13 mouse cellular contexts compared by ENCODE assay signal in genomic region chr14:57343057-57343750, GRCm38 (mm10). TPM values are rescaled to one million over a fixed set of nuclear protein-coding genes. Genes with fewer than 3 reads are reported as not detected.
DNase-seq lines count a peak whose midpoint lies in the region; ATAC-seq and TF ChIP-seq lines count a peak whose summit lies in the region.
"Had no signal": no experiment of that assay in that cellular context is flagged by ENCODE, and none has a peak within 500 bp of the region (broad histone marks: within the 10 kb centered on the region; RNA-seq: fewer than 3 reads in every experiment).

No protein-coding gene starts in this region.

- H3K9ac ChIP-seq in heart, embryonic 15.5 days: no peak overlapping the region
- H3K9ac ChIP-seq in stomach, embryonic 15.5 days: no peak overlapping the region
- H3K9ac ChIP-seq in stomach, postnatal 0 days (ENCODE audit: low read length): no peak overlapping the region
- H3K9ac ChIP-seq: liver, embryonic 12.5 days; neural tube, embryonic 15.5 days had no signal

- H3K27me3 ChIP-seq in heart, embryonic 15.5 days: no peaks in the 10 kb centered on the region
- H3K27me3 ChIP-seq in stomach, embryonic 15.5 days (replicated peaks): no peaks in the 10 kb centered on the region
- H3K27me3 ChIP-seq in stomach, postnatal 0 days (ENCODE audit: control insufficient read depth, insufficient read depth, low read length): no peaks in the 10 kb centered on the region
- H3K27me3 ChIP-seq: liver, embryonic 12.5 days; neural tube, embryonic 15.5 days had no signal

- no peak for ATAC-seq in heart, embryonic 15.5 days (replicated peaks; ENCODE audit: insufficient number of reproducible peaks, insufficient read depth, low FRiP score, low read depth)
- peak; percentile 43 for ATAC-seq in stomach, embryonic 15.5 days (ENCODE audit: insufficient read depth, low FRiP score, low read depth)
- ATAC-seq in stomach, postnatal 0 days (ENCODE audit: low FRiP score, low TSS enrichment): no peak
- ATAC-seq: liver, embryonic 12.5 days had no signal

- DNase-seq in heart, postnatal 4 days: no peak
- no peak for DNase-seq in stomach, postnatal 0 days (ENCODE audit: low spot score)
- peak; percentile 83 for DNase-seq in kidney, adult 9 months
- DNase-seq in cerebellum, postnatal 14 days: no peak
- no peak for DNase-seq in thymus, postnatal 36 days
- DNase-seq: adrenal gland, postnatal 14 days; gastrocnemius, postnatal 10 days; lung, postnatal 10 days had no signal

- WGBS in heart, embryonic 15.5 days: 39% methylated on average over 15 of the region's 15 CpGs
- WGBS in stomach, embryonic 15.5 days: 73% methylated on average over 15 of the region's 15 CpGs
- 78% methylated on average over 15 of the region's 15 CpGs for WGBS in stomach, postnatal 0 days

- no peak for TF ChIP-seq CTCF in stomach, postnatal 0 days (IDR thresholded peaks at IDR 0.05; ENCODE audit: low read depth)

- H3K4me3 ChIP-seq in heart, embryonic 15.5 days: no peak overlapping the region
- H3K4me3 ChIP-seq in stomach, embryonic 15.5 days (replicated peaks): no peak overlapping the region
- no peak overlapping the region for H3K4me3 ChIP-seq in stomach, postnatal 0 days (ENCODE audit: low read depth, low read length)
- H3K4me3 ChIP-seq: embryonic facial prominence, embryonic 10.5 days; liver, embryonic 12.5 days; neural tube, embryonic 15.5 days had no signal

- H3K27ac ChIP-seq in heart, embryonic 15.5 days: 0 out of 2 replicates have a peak overlapping the region, but pooled peaks have one; percentile 0
- no peak overlapping the region for H3K27ac ChIP-seq in stomach, embryonic 15.5 days
- H3K27ac ChIP-seq in stomach, postnatal 0 days (replicated peaks): no peak overlapping the region
- H3K27ac ChIP-seq: embryonic facial prominence, embryonic 10.5 days; liver, embryonic 12.5 days; neural tube, embryonic 15.5 days had no signal

- H3K4me2 ChIP-seq in heart, embryonic 15.5 days: 0 out of 2 replicates have a peak overlapping the region, but pooled peaks have one; percentile 2
- no peak overlapping the region for H3K4me2 ChIP-seq in stomach, embryonic 15.5 days
- no peak overlapping the region for H3K4me2 ChIP-seq in stomach, postnatal 0 days (replicated peaks; ENCODE audit: low read depth)
- H3K4me2 ChIP-seq: liver, embryonic 12.5 days; neural tube, embryonic 15.5 days had no signal

- H3K9me3 ChIP-seq in heart, embryonic 15.5 days (replicated peaks): no peaks in the 10 kb centered on the region
- H3K9me3 ChIP-seq in stomach, embryonic 15.5 days: no peaks in the 10 kb centered on the region
- no peaks in the 10 kb centered on the region for H3K9me3 ChIP-seq in stomach, postnatal 0 days (ENCODE audit: control insufficient read depth, low read length)
- H3K9me3 ChIP-seq: embryonic facial prominence, embryonic 10.5 days; liver, embryonic 12.5 days; neural tube, embryonic 15.5 days had no signal

- no peaks in the 10 kb centered on the region for H3K36me3 ChIP-seq in heart, embryonic 15.5 days
- no peaks in the 10 kb centered on the region for H3K36me3 ChIP-seq in stomach, embryonic 15.5 days
- no peaks in the 10 kb centered on the region for H3K36me3 ChIP-seq in stomach, postnatal 0 days (ENCODE audit: control insufficient read depth, insufficient read depth, low read length)
- H3K36me3 ChIP-seq: embryonic facial prominence, embryonic 10.5 days; liver, embryonic 12.5 days; neural tube, embryonic 15.5 days had no signal

- peaks cover 25% of the 10 kb centered on the region for H3K4me1 ChIP-seq in heart, embryonic 15.5 days (replicated peaks)
- H3K4me1 ChIP-seq in stomach, embryonic 15.5 days: 0 out of 2 replicates have a peak, but pooled peaks cover 7% of the 10 kb centered on the region
- no peaks in the 10 kb centered on the region for H3K4me1 ChIP-seq in stomach, postnatal 0 days (replicated peaks; ENCODE audit: control insufficient read depth, insufficient read depth)

- TF ChIP-seq EP300 in stomach, postnatal 0 days (optimal IDR thresholded peaks at IDR 0.05): no peak

RNA-seq across cellular contexts. Expression of gene Cryl1, which starts 55.1 kb away (rescaled TPM):
- 10.8 and 20.0 TPM in 2 replicates for polyA plus RNA-seq in heart, embryonic 15.5 days (2015; fragmentation: Nextera tagmentation; extraction: Ambion mirVana)
- 1 to 10 TPM; 9.3 to 9.6 TPM for total RNA-seq in heart, postnatal 4 days (2021)
- 37.6 and 44.5 TPM in 2 replicates for polyA plus RNA-seq in stomach, embryonic 15.5 days (2015; fragmentation: Nextera tagmentation; extraction: Ambion mirVana)
- polyA plus RNA-seq in stomach, postnatal 0 days (2015; fragmentation: Nextera tagmentation; extraction: Ambion mirVana): 49.8 and 51.3 TPM in 2 replicates
